In the genomic region with DNA sequence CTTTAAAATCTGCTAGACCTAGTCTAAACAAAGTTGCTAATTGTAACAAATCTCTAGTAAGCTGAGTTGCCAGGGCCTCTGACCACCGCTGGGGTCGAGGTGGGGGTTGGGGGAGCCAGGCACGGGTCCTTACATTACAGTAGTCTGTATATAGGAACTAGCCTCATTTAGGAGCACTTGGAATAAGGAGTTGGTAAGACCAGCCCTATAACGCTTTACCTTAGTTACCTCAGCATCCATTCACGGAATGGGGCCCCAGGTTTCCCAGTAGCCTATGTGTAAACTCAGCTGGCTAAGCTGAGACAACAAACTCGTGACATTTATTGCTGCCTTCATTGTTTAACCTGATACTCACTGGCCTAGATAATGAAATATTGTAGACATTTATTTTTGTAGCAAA, we compare ENCODE assay signal across 8 mouse cellular contexts. TPM values are rescaled to one million over a fixed set of nuclear protein-coding genes. Genes with fewer than 3 reads are reported as not detected.
A peak's percentile ranks its signal among the peaks of the same experiment; 100 is the strongest.
DNase-seq lines count a peak whose midpoint lies in the region; ATAC-seq and TF ChIP-seq lines count a peak whose summit lies in the region.

No protein-coding gene starts in this region.

- H3K4me3 ChIP-seq in liver, adult 2 months (ENCODE audit: insufficient read depth, low read depth, low read length), result no peak overlapping the region; the same call in 1 of the 2 replicates
- peak overlapping the region; percentile 77 for H3K4me3 ChIP-seq in embryonic facial prominence, embryonic 15.5 days (replicated peaks)
- peak overlapping the region; percentile 87 for H3K4me3 ChIP-seq in limb, embryonic 12.5 days (replicated peaks)
- peak overlapping the region; percentile 88 for H3K4me3 ChIP-seq in neural tube, embryonic 14.5 days (ENCODE audit: low read depth, low read length)

- TF ChIP-seq POLR2A in liver, adult 2 months (IDR thresholded peaks at IDR 0.05; ENCODE audit: extremely low read depth, insufficient read depth, low read length), result no peak

- peak overlapping the region; percentile 46 for H3K27ac ChIP-seq in liver, adult 2 months (replicated peaks; ENCODE audit: insufficient read depth, low read depth, low read length)
- H3K27ac ChIP-seq in embryonic facial prominence, embryonic 15.5 days (replicated peaks), result peak overlapping the region; percentile 98
- peak overlapping the region; percentile 98 for H3K27ac ChIP-seq in limb, embryonic 12.5 days
- H3K27ac ChIP-seq in neural tube, embryonic 14.5 days (ENCODE audit: low read depth, low read length), result peak overlapping the region; percentile 98

- no peaks in the 10 kb centered on the region for H3K27me3 ChIP-seq in liver, adult 2 months (ENCODE audit: control insufficient read depth, insufficient read depth, low read length)
- no peaks in the 10 kb centered on the region for H3K27me3 ChIP-seq in embryonic facial prominence, embryonic 15.5 days
- no peaks in the 10 kb centered on the region for H3K27me3 ChIP-seq in limb, embryonic 12.5 days
- no peaks in the 10 kb centered on the region for H3K27me3 ChIP-seq in neural tube, embryonic 14.5 days (ENCODE audit: control insufficient read depth, insufficient read depth, low read length)

- DNase-seq in liver, adult 2 months (ENCODE audit: extremely low read depth, low read depth, low spot score), result no peak
- no peak for DNase-seq in liver
- no peak for DNase-seq in right cerebral cortex, postnatal 36 days (ENCODE audit: low spot score in 2 of 2)
- no peak for DNase-seq in heart, postnatal 4 days

- peak overlapping the region; percentile 60; the same call in 1 of the 2 replicates for H3K9ac ChIP-seq in liver, adult 2 months (ENCODE audit: low read depth, low read length)
- no peak overlapping the region for H3K9ac ChIP-seq in embryonic facial prominence, embryonic 15.5 days
- peak overlapping the region; percentile 23 for H3K9ac ChIP-seq in limb, embryonic 12.5 days (replicated peaks)
- peak overlapping the region; percentile 95 for H3K9ac ChIP-seq in neural tube, embryonic 14.5 days (replicated peaks; ENCODE audit: low read depth, low read length)

- H3K9me3 ChIP-seq in embryonic facial prominence, embryonic 15.5 days (replicated peaks), result no peaks in the 10 kb centered on the region
- H3K9me3 ChIP-seq in limb, embryonic 12.5 days, result no peaks in the 10 kb centered on the region
- H3K9me3 ChIP-seq in neural tube, embryonic 14.5 days (ENCODE audit: control insufficient read depth, low read length), result no peaks in the 10 kb centered on the region

- peaks cover 23% of the 10 kb centered on the region for H3K36me3 ChIP-seq in liver, adult 2 months (ENCODE audit: control insufficient read depth, insufficient read depth, low read length)
- H3K36me3 ChIP-seq in embryonic facial prominence, embryonic 15.5 days, result no peaks in the 10 kb centered on the region
- H3K36me3 ChIP-seq in limb, embryonic 12.5 days, result no peaks in the 10 kb centered on the region; the same call in 1 of the 2 replicates
- H3K36me3 ChIP-seq in neural tube, embryonic 14.5 days (ENCODE audit: control insufficient read depth, insufficient read depth, low read length), result no peaks in the 10 kb centered on the region

- no peak for ATAC-seq in embryonic facial prominence, embryonic 15.5 days (ENCODE audit: insufficient number of reproducible peaks, low FRiP score, low TSS enrichment, low read depth)
- ATAC-seq in limb, embryonic 12.5 days (ENCODE audit: insufficient number of reproducible peaks, insufficient read depth, low FRiP score, low TSS enrichment, low read depth), result no peak
- ATAC-seq in neural tube, embryonic 14.5 days (ENCODE audit: low read depth), result no peak
- no peak for ATAC-seq in activated CD4-positive, CD25-positive, alpha-beta regulatory T cell, adult 4 months

- TF ChIP-seq CTCF in liver, adult 2 months (IDR thresholded peaks at IDR 0.05; ENCODE audit: low read depth, low read length), result no peak

- 30% methylated on average over 6 of the region's 6 CpGs for WGBS in liver, adult 2 months
- 17% methylated on average over 6 of the region's 6 CpGs for WGBS in embryonic facial prominence, embryonic 15.5 days
- 12% methylated on average over 6 of the region's 6 CpGs for WGBS in limb, embryonic 12.5 days
- WGBS in neural tube, embryonic 14.5 days, result 13% methylated on average over 6 of the region's 6 CpGs

- peaks cover 32% of the 10 kb centered on the region; the same call in 1 of the 2 replicates for H3K79me2 ChIP-seq in liver, adult 2 months (ENCODE audit: control insufficient read depth, insufficient read depth, low read length)

- peak overlapping the region; percentile 80 for H3K4me2 ChIP-seq in embryonic facial prominence, embryonic 15.5 days (replicated peaks)
- H3K4me2 ChIP-seq in limb, embryonic 12.5 days, result peak overlapping the region; percentile 63
- peak overlapping the region; percentile 90 for H3K4me2 ChIP-seq in neural tube, embryonic 14.5 days (ENCODE audit: low read depth, low read length)

- peaks cover 23% of the 10 kb centered on the region for H3K4me1 ChIP-seq in liver, adult 2 months (ENCODE audit: control insufficient read depth, insufficient read depth, low read length)
- H3K4me1 ChIP-seq in embryonic facial prominence, embryonic 15.5 days, result peaks cover 48% of the 10 kb centered on the region
- H3K4me1 ChIP-seq in limb, embryonic 12.5 days (replicated peaks), result peaks cover 21% of the 10 kb centered on the region
- H3K4me1 ChIP-seq in neural tube, embryonic 14.5 days (ENCODE audit: control insufficient read depth, insufficient read depth, low read length), result peaks cover 19% of the 10 kb centered on the region

RNA-seq across cellular contexts. Expression of a gene that starts 3.3 kb away (rescaled TPM):
- 30.5 and 44.3 TPM in 2 replicates for total RNA-seq in liver, adult 2 months (2014; rRNA removed)
- 44.6 and 70.5 TPM in 2 replicates for polyA plus RNA-seq in liver, adult 2 months (2012; rRNA removed)
- polyA plus RNA-seq in embryonic facial prominence, embryonic 15.5 days (2015; fragmentation: Nextera tagmentation; extraction: Ambion mirVana), result 34.2 and 34.6 TPM in 2 replicates
- 35.2 and 41.5 TPM in 2 replicates for polyA plus RNA-seq in limb, embryonic 12.5 days (2016; fragmentation: Nextera tagmentation; extraction: Ambion mirVana)
- polyA plus RNA-seq in neural tube, embryonic 14.5 days (2014; fragmentation: Nextera tagmentation; extraction: Ambion mirVana), result 35.0 and 37.1 TPM in 2 replicates
- 10 to 100 TPM; 11.0 to 11.3 TPM for polyA plus RNA-seq in activated CD4-positive, CD25-positive, alpha-beta regulatory T cell, adult 4 months (2017; shearing (Covaris generic))
- 1 to 10 TPM; 3.7 TPM for total RNA-seq in heart, postnatal 4 days (2021)

Comparison
In these comparisons a context has a peak if more than half of its experiments do, and no peak if none do; other contexts are left out.
1. H3K27ac ChIP-seq: peak in every context shown above with its lines; median percentile 98 in embryonic facial prominence, embryonic 15.5 days; 98 in limb, embryonic 12.5 days; 98 in neural tube, embryonic 14.5 days; 46 in liver, adult 2 months.